Mouse (Mus musculus) urinary bladder, postnatal 14 days (tissue): ENCODE results near the gene Prickle2.

Experiments used
- DNase-seq: peaks from one replicate; pipeline ENCODE4 v3.0.0; 2021; ENCODE audit warnings: low spot score

Prickle2 gene

GRCm38 (mm10) chr6:92512001-92512400, 194.0 kb downstream of the Prickle2 start:
- no peak for DNase-seq

DNA sequence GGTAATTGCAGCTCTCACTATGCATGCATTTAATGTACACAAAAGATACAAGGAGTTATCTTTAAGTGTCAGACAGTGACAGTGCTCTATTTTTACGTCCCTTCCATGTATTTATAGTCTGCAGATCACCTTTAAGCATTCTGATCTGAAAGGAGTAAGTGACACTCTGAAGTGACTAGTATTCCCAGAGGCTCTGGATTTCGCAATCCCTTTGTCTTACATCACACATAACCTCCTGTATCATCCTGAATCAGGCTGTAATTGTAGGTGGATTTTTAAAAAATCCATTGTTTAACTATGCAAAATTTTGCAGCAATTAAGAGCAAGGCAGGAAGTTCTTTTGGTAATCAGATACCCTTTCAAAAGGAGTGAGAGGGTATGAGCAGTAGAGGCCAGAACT, 196.2 kb downstream of the Prickle2 start:
- DNase-seq = no peak

DNA sequence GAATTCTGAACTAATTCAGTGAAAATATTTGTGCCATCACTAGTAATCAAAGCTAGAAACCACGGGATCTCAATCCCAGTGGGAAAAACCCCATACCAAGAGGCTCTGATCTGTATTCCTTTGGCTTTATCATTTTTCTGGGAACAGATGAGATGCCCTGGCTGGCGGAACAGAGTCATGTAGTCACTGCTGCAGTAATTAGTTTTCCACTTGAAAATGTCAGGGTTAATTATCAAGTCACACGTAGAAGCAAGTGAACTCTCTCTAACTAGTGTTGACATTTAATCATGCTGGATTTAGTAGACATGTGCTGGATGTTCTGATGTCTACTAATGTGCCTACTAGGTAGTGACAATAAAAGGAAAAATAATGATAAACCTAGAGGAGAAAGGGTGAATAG, 199.7 kb downstream of the Prickle2 start:
- no peak for DNase-seq

DNA sequence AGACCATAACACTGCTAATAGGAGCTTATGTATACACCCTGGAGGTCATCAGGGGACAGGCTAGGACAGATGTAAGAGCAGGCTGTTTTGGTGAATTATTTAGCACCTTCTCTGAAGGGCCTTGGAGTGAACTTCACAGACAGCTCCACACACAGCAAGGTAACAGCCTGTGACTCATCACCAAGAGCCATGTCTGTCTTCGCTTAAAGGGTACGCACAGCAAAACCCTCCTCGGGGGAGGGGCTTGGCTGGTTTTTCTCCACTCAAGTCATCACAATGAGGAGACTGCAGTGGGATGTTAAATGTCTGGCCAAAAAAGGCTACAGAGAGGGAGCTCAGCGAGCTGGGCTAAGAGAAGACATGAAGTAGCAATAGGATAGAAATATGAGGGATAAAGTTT, 206.5 kb downstream of the Prickle2 start:
- no peak for DNase-seq

DNA sequence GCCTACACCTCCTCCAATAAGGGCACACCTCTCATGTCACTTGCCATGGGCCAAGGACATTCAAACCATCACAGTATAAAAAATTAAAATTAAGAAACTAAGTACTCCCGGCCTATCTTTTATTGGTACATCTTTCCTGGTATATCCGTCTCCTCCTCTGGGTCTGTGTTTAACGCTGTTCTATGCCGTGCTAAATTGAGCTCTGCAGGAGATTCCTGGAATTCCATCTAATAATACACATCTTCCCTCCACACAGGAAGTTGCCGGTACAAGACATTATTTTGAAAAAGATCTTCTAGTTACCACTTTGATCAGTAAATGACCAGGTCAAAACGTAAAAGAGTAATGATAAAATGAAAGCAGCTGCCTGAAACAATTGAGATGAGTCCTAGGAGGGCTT, 207.4 kb downstream of the Prickle2 start:
- DNase-seq = no peak

GRCm38 (mm10) chr6:92497279-92497678, 208.7 kb downstream of the Prickle2 start:
- no peak for DNase-seq

GRCm38 (mm10) chr6:92495500-92495899, 210.5 kb downstream of the Prickle2 start:
- DNase-seq = no peak

DNA sequence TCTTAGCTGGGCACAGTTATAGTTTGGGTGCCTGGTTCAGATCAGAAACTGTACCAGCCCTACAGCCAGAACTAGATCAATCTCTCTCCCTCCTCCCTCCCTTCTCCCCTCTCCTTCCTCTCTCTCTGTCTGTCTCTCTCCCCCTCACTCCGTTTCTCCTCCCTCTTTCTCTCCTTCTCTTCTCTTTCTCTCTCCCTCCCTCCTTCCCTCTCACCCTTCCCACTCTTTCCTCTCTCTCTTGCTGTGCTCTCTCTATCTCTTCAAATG, 224.3 kb downstream of the Prickle2 start:
- no peak for DNase-seq

GRCm38 (mm10) chr6:92480941-92481689, 224.8 kb downstream of the Prickle2 start:
- peak; percentile 74 for DNase-seq

GRCm38 (mm10) chr6:92478612-92479011, 227.3 kb downstream of the Prickle2 start:
- DNase-seq = no peak

- no peak for DNase-seq
Measured at GRCm38 (mm10) chr6:92477621-92478020, 228.3 kb downstream of the Prickle2 start.

- no peak for DNase-seq
Measured at GRCm38 (mm10) chr6:92469456-92469855, 236.5 kb downstream of the Prickle2 start.

DNA sequence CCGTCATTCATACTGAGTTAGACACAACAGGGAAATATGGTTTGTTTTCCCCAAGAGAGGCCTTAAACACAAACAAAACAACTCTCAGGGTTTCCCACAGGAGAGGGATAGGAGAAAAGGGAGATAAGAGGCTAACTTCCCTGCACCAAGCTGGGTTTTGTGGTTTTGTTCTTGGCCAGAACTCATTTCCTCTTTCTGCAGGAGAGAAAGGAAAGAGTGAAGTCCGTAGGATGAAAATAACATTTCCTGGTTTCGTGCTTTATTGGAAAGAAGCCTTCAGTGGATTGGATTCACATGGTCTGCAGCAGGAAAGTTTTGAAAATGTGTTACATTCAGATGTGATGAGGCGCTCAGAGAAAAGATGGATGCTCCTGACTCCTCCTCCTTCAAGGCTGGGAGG, 237.1 kb downstream of the Prickle2 start:
- no peak for DNase-seq

- DNase-seq = peak; percentile 33
Measured at GRCm38 (mm10) chr6:92468383-92468791, 237.6 kb downstream of the Prickle2 start.

- DNase-seq = no peak
Measured at GRCm38 (mm10) chr6:92467343-92467742, 238.6 kb downstream of the Prickle2 start.

- no peak for DNase-seq
Measured at GRCm38 (mm10) chr6:92465666-92466065, 240.3 kb downstream of the Prickle2 start.

- peak; percentile 62 for DNase-seq
Measured at GRCm38 (mm10) chr6:92464781-92465337, 241.1 kb downstream of the Prickle2 start.

- DNase-seq = no peak
Measured at GRCm38 (mm10) chr6:92463768-92464167, 242.2 kb downstream of the Prickle2 start.

- DNase-seq = no peak
Measured at GRCm38 (mm10) chr6:92460750-92461149, 245.2 kb downstream of the Prickle2 start.

DNA sequence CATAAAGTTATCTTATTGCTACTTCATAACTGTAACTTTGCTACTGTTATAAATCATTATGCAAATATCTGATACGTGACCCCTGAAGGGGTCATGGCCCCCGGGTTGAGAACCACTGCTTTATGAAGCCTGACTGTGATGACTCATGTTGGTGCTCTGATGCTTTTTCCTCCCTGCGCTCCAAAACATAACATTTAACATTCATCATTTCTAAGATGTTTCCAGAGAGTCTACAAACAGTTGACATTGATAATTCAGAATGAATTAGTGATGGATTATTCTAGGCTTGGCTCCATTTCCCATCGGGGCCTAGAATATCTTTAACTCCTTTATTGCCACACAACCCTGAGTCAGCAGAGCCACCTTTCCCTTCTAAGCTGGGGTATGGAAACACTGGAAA, 247.9 kb downstream of the Prickle2 start:
- DNase-seq = no peak

DNA sequence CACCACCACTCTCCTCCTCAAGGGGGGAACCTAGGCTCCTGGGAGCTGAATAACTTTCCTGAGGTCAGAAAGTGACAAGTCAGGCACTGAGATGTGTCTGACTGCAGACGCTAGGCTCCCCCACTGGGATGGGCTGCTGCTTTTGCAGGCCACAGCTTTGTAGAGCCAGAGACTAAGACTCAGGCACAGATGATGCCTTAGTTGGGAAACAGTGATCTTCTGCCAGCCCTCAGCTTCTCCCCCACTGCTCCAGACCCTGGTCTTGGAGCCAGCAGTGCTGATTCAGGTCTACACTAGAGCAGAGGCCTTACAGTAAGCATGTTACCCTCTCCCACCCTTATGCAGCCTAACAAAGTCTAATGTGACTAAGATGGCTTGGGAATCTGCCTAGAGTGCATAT, 254.5 kb downstream of the Prickle2 start:
- DNase-seq = no peak

GRCm38 (mm10) chr6:92449956-92450355, 256.0 kb downstream of the Prickle2 start:
- no peak for DNase-seq

GRCm38 (mm10) chr6:92446662-92447061, 259.3 kb downstream of the Prickle2 start:
- DNase-seq = peak; percentile 48

DNA sequence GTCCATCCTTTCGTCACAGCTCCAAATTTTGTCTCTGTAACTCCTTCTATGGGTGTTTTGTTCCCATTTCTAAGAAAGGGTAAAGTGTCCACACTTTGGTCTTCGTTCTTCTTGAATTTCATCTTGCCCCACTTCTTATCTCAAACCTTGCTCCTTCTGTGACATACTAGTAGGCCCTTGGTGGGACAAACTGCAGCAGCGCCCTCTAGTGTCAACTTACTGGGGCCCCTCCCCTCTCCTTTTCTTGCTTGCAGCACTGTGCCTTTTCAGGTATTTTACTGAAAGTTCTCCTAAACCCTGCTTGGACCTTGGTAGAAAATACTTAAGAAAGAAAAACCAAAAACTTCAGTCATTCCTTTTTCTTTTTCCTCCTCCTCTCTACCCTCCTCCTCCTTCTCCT, 264.8 kb downstream of the Prickle2 start:
- peak; percentile 46 for DNase-seq
